Mouse (Mus musculus) forebrain, embryonic 13.5 days (tissue): ENCODE data around the gene Osbpl10. TPM values are rescaled to one million over a fixed set of nuclear protein-coding genes. Genes with fewer than 3 reads are reported as not detected.
A peak's percentile ranks its signal among the peaks of the same experiment; 100 is the strongest.

Source experiments
- ATAC-seq: fragments of 200-750 bp; cut with Nextera tagmentation; 2 replicates; pipeline ENCODE4 v1.8.0; 2017
- H3K27ac ChIP-seq: fragments of 300-500 bp; sonication (generic); 2 replicates; pipeline ENCODE4 v1.5.1; 2015; ENCODE audit warnings: inconsistent platforms, mild to moderate bottlenecking, moderate library complexity
- H3K27me3 ChIP-seq: fragments of 300-500 bp; sonication (generic); 2 replicates; pipeline ENCODE4 v1.6.1; 2015; ENCODE audit warnings: mild to moderate bottlenecking, inconsistent platforms
- H3K36me3 ChIP-seq: fragments of 300-500 bp; sonication (generic); 2 replicates; pipeline ENCODE4 v1.6.1; 2015; ENCODE audit warnings: mild to moderate bottlenecking, inconsistent platforms; ENCODE audit not compliant: poor library complexity, severe bottlenecking
- H3K4me1 ChIP-seq: fragments of 300-500 bp; sonication (generic); 2 replicates; pipeline ENCODE4 v1.6.1; 2015; ENCODE audit warnings: inconsistent platforms
- H3K4me2 ChIP-seq: fragments of 300-500 bp; sonication (generic); 2 replicates; pipeline ENCODE4 v1.6.1; 2015; ENCODE audit warnings: inconsistent platforms, mild to moderate bottlenecking, moderate library complexity
- H3K4me3 ChIP-seq: fragments of 300-500 bp; sonication (generic); 2 replicates; pipeline ENCODE4 v1.5.1; 2015; ENCODE audit warnings: mild to moderate bottlenecking, inconsistent platforms
- H3K9ac ChIP-seq: fragments of 300-500 bp; sonication (generic); 2 replicates; pipeline ENCODE4 v1.6.1; 2015; ENCODE audit warnings: mild to moderate bottlenecking, inconsistent platforms
- H3K9me3 ChIP-seq: fragments of 300-500 bp; sonication (generic); replicated peaks from 2 replicates; pipeline ENCODE4 v1.6.1; 2016; ENCODE audit warnings: inconsistent platforms
- WGBS: fragments of 180-500 bp; shearing (Covaris S2); methylation state at CpG from one replicate; pipeline ENCODE4 v1.1.7; 2015; 5-methylcytosine and 5-hydroxymethylcytosine counted together
- polyA plus RNA-seq: library from polyadenylated mRNA; unstranded; fragments of >200 nt; fragmentation: Nextera tagmentation; extraction: Ambion mirVana; gene quantifications from 2 replicates; pipeline ENCODE4 v1.2.1, GENCODE M21; 2015

Osbpl10 gene
- polyA plus RNA-seq, 1 experiment from 2014 or later, result 0.92 TPM

DNA sequence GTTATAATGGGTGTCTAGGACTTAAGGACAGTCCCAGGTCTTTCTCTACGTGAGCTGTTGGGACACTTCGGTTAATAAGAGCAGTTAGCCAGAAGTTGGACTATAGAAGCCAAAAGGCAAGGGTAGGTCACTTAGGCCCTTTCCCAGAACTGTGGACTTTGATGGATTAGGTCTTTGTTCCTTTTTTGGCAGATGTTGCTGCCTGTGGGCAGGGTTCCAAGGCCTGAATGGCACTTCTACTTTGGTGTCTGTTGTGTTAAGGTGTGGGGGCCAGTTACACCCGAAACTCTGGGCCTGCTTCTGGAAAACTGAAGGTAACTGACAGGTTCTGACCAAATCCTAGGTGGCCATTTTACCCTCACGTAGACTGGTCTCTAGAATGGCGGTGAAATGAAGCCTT, 141.9 kb downstream of the Osbpl10 start:
- no peak overlapping the region for H3K27ac ChIP-seq
- H3K27me3 ChIP-seq, result no peaks in the 10 kb centered on the region
- WGBS, result 71% methylated on average over 5 of the region's 5 CpGs
- H3K9ac ChIP-seq, result no peak overlapping the region
- H3K4me1 ChIP-seq, result peaks cover 14% of the 10 kb centered on the region
- H3K9me3 ChIP-seq, result no peaks in the 10 kb centered on the region
- no peaks in the 10 kb centered on the region for H3K36me3 ChIP-seq
- ATAC-seq, result peak; percentile 36; the same call in 1 of the 2 replicates
- no peak overlapping the region for H3K4me3 ChIP-seq
- H3K4me2 ChIP-seq, result no peak overlapping the region

DNA sequence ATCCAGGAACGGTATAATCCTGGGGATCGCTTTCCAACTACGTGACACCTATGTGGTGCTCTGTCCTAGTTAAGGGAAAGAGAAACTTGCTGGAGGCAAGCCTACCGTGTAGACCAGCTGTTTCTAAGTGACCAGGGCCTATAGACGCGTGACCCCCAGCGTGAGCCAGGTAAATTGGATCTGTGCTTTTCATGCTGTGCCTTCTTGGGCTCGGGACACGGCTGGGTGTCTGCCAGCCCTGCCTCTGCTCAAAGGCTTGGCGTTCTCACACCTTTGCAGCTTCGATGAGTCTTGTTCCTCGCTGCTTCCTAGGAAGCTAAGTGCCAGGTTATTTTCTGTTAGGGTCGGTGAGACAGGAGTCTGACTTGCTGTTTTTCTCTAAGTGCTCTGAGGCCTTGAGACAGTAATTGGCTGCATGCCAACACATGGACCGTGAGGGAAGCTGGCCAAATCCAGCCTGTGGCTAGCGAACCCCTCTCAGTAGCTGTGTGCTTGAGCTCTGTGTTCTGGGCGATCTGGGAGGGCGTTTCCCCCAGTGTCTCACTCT, 142.4 kb downstream of the Osbpl10 start:
- no peaks in the 10 kb centered on the region for H3K9me3 ChIP-seq
- WGBS, result 55% methylated on average over 17 of the region's 17 CpGs
- H3K36me3 ChIP-seq, result no peaks in the 10 kb centered on the region
- H3K27ac ChIP-seq, result peak overlapping the region; percentile 26; the same call in 1 of the 2 replicates
- no peak overlapping the region for H3K9ac ChIP-seq
- peaks cover 14% of the 10 kb centered on the region for H3K4me1 ChIP-seq
- peak overlapping the region; percentile 10; the same call in 1 of the 2 replicates for H3K4me2 ChIP-seq
- no peaks in the 10 kb centered on the region for H3K27me3 ChIP-seq
- no peak overlapping the region for H3K4me3 ChIP-seq
- ATAC-seq, result peak; percentile 74

DNA sequence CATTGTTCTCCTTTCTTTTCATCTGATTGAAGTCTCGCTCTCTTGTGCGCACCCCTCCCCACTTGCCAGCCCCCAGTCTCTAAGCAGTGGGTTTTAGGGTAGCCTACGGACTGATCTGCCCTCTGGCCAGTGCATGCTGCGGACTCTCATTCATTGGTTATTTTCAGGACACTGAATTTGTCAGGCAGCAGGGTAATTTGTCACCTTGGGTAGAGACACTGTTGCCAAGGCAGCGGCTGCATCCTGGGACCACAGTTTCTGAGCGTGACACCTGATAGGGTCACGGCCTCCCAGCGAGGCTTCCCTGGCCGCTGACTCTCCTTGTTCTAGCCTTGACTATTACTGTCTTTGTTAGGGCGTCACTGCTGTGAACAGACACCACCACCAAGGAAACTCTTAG, 149.0 kb downstream of the Osbpl10 start:
- peaks cover 7% of the 10 kb centered on the region; the same call in 1 of the 2 replicates for H3K4me1 ChIP-seq
- H3K9ac ChIP-seq, result no peak overlapping the region
- H3K27ac ChIP-seq, result no peak overlapping the region
- WGBS, result 32% methylated on average over 10 of the region's 10 CpGs
- ATAC-seq, result no peak
- H3K36me3 ChIP-seq, result no peaks in the 10 kb centered on the region
- no peak overlapping the region for H3K4me2 ChIP-seq
- H3K27me3 ChIP-seq, result no peaks in the 10 kb centered on the region
- no peak overlapping the region for H3K4me3 ChIP-seq
- no peaks in the 10 kb centered on the region for H3K9me3 ChIP-seq

DNA sequence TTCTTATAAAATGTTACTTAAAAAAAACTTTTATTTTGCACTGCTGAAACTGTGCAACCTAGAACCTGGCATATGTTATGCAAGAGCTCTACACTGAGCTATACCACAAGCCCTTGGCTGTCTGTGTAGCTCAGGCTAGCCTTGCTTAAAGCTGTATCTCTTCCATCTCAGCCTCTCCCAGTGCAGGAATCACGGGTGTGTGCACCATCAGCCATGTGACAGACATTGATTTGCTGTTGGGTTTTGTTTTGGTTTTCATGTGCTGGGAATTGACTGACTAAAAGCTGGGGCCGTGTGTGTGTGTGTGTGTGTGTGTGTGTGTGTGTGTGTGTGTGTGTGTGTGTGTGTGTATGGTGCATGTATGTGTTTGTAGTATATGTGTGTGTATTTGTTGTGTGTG, 155.6 kb downstream of the Osbpl10 start:
- WGBS, result 72% methylated on average over 2 of the region's 2 CpGs
- no peak for ATAC-seq
- Histone ChIP-seq H3K4me3 (no peak overlapping the region), H3K9ac (no peak overlapping the region), H3K4me1 (peaks cover 5% of the 10 kb centered on the region; the same call in 1 of the 2 replicates), H3K36me3 (no peaks in the 10 kb centered on the region), H3K9me3 (no peaks in the 10 kb centered on the region), H3K4me2 (no peak overlapping the region), H3K27ac (no peak overlapping the region), H3K27me3 (no peaks in the 10 kb centered on the region)

DNA sequence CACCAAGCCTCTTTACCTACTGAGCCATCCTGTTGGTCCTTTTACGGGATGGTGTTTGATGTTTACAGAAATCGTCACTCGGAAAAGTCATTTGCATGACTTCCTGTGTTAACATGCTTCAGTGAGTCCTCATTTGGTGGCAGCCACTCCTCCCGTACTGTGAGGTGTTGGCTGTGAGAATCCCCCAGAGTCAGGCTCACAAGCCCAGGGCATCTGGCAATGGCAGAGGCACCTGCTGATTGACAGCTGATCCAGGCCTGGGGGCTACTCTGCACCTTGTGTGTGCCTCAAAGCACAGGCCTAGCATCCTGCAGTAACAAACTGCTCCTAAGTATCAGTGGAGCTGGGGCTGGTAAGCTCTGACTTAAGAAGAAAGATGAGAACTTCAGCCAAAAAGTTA, 156.4 kb downstream of the Osbpl10 start:
- Histone ChIP-seq H3K4me3 (no peak overlapping the region), H3K27me3 (no peaks in the 10 kb centered on the region), H3K9me3 (no peaks in the 10 kb centered on the region), H3K27ac (no peak overlapping the region), H3K4me1 (peaks cover 5% of the 10 kb centered on the region; the same call in 1 of the 2 replicates), H3K4me2 (no peak overlapping the region), H3K9ac (no peak overlapping the region), H3K36me3 (no peaks in the 10 kb centered on the region)
- 55% methylated on average over 4 of the region's 4 CpGs for WGBS
- no peak for ATAC-seq

DNA sequence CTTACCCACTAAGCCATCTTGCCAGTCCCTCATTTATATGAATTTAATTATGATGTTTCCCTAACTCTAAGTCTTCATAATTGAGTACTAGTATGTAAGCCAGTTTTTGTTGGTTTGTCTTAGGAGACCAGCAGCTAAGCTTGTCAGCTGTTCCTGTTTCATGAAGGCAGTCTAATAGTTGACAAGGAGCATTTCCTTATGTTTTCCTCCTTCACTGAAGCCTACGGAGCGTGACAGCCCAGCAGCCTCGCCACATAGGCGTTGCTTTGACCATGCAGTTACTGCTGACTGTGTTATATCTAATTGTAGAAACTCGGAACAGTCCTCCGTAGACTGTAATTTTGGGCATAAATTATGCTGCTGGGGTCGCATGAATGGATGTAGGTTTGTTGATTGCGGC, 157.0 kb downstream of the Osbpl10 start:
- ATAC-seq, result no peak
- Histone ChIP-seq H3K36me3 (no peaks in the 10 kb centered on the region), H3K4me3 (no peak overlapping the region), H3K27me3 (no peaks in the 10 kb centered on the region), H3K27ac (no peak overlapping the region), H3K4me1 (peaks cover 5% of the 10 kb centered on the region; the same call in 1 of the 2 replicates), H3K9me3 (no peaks in the 10 kb centered on the region), H3K4me2 (no peak overlapping the region), H3K9ac (no peak overlapping the region)
- 84% methylated on average over 8 of the region's 8 CpGs for WGBS

DNA sequence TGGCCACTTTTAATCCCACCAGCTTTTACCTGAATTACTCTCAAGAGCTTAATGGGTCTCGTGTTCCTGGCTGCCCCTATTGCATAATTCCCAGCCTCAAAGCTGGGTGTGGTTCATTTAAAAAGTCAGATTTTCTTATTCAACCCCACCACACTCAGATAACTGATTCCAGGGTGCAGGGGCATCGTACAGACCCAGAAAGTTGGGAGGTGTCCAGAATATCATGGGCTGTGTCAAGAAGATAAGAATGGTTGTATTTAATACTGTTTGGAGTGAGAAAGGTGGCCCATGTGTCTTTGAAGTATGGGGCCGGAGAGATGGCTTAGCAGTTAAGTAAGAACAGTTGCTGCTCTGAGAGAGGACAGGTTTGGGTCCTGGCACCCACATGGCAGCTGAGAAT, 159.5 kb downstream of the Osbpl10 start:
- Histone ChIP-seq H3K4me3 (no peak overlapping the region), H3K9ac (no peak overlapping the region), H3K9me3 (no peaks in the 10 kb centered on the region), H3K27ac (no peak overlapping the region), H3K4me1 (peaks cover 5% of the 10 kb centered on the region; the same call in 1 of the 2 replicates), H3K4me2 (no peak overlapping the region), H3K27me3 (no peaks in the 10 kb centered on the region), H3K36me3 (no peaks in the 10 kb centered on the region)
- 70% methylated on average over 3 of the region's 3 CpGs for WGBS
- ATAC-seq, result no peak

DNA sequence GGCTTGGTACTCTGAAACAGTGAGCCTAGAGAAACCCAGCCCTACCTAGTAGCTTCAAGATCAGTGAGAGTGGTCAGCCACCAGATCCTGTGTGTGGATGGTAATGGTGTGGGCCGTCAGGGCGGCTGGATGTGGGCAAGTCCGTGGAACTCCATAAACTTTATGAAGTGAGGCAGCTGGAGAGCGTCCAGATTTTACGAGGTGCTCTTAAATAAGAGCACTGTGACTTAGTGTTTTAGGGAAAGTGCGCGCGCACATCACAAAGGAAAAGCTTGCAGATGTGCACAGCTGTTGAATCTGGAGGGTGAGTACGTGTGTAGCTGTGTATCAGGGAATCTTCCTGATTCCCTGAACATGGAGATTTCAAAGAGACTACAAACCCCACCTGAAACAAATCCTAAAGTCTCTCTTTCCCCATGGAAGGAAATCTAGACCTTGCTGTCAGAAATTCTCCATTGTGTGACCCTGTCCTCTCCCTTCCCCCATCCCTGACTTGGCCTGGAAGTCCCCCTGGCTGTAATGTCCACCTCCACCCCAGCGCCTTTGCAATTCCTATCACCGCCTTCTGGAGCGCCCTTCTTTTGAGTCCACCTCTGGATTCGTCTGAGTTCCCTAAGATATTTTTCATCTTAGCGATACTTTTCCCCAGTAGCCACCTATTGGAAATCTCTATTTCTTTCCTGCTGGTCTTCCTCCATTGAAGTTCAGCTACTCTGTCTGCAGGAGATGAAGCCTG, 161.4 kb downstream of the Osbpl10 start:
- H3K4me1 ChIP-seq, result peaks cover 3% of the 10 kb centered on the region; the same call in 1 of the 2 replicates
- ATAC-seq, result no peak
- no peak overlapping the region for H3K4me3 ChIP-seq
- no peak overlapping the region for H3K4me2 ChIP-seq
- H3K27me3 ChIP-seq, result no peaks in the 10 kb centered on the region
- no peaks in the 10 kb centered on the region for H3K9me3 ChIP-seq
- H3K36me3 ChIP-seq, result no peaks in the 10 kb centered on the region
- 85% methylated on average over 14 of the region's 14 CpGs for WGBS
- H3K9ac ChIP-seq, result no peak overlapping the region
- H3K27ac ChIP-seq, result no peak overlapping the region

DNA sequence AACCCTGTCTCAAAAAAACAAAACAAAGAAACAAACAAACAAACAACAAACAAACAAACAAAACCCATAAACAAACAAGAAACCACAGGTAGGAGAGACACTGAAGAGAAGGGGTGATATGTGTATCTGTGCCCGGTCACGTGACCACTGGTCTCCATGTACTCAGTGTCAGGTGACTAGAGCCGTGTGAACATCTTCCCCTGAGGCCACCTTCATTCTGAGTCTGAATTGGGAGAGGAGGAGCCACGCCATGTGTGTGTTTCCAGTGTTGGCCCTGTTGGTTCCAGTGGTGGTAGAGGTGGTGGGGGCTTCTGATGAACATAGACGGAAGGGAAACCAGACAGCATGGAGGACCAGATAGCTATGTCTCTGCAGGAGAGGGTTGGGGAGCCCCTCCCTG, 168.8 kb downstream of the Osbpl10 start:
- Histone ChIP-seq H3K4me2 (no peak overlapping the region), H3K27me3 (no peaks in the 10 kb centered on the region), H3K9ac (no peak overlapping the region), H3K4me3 (no peak overlapping the region), H3K4me1 (0 out of 2 replicates have a peak, but pooled peaks cover 4% of the 10 kb centered on the region), H3K27ac (no peak overlapping the region), H3K9me3 (peaks cover 15% of the 10 kb centered on the region), H3K36me3 (no peaks in the 10 kb centered on the region)
- ATAC-seq, result no peak
- WGBS, result 88% methylated on average over 5 of the region's 5 CpGs

DNA sequence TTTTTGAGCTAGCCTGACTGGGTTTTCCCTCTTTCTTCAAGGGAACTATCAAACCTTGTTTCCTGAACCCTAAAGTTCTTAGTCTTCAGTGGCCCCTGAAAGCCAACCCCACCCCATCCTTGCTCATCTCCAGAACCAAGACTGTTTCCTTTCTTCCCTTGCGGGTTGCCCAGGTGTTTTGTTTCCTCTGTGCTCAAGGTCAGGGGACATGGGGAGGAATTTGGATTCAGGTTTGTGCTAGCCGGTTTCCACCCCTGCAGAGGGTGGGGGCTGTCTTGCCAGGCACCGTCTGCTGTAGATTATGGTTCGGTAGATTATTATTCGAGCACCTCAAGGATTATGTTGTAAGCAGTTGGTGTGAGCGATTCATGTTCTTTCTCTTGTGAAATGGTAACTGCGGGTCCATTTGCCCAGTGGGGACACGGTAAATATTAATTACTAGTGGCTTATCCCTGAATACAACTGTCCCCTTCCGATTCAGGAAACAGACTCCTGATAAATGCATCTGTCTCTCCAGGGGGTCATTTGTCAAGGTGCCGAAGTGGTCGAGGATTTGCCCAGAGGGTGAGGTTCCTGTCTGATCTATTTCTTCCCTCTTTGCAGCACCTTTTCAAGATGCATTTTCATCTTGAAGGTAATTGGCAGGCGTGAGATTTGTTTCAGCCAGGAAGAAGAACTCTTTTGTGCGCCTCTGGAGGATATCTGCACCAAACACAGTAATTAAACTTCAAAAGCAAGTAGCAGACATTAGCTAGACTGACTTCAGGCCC, 169.4 kb downstream of the Osbpl10 start:
- Histone ChIP-seq H3K9me3 (peaks cover 18% of the 10 kb centered on the region), H3K27me3 (no peaks in the 10 kb centered on the region), H3K4me2 (no peak overlapping the region), H3K4me1 (0 out of 2 replicates have a peak, but pooled peaks cover 4% of the 10 kb centered on the region), H3K4me3 (no peak overlapping the region), H3K36me3 (no peaks in the 10 kb centered on the region), H3K9ac (no peak overlapping the region), H3K27ac (no peak overlapping the region)
- WGBS, result 79% methylated on average over 13 of the region's 13 CpGs
- no peak for ATAC-seq

DNA sequence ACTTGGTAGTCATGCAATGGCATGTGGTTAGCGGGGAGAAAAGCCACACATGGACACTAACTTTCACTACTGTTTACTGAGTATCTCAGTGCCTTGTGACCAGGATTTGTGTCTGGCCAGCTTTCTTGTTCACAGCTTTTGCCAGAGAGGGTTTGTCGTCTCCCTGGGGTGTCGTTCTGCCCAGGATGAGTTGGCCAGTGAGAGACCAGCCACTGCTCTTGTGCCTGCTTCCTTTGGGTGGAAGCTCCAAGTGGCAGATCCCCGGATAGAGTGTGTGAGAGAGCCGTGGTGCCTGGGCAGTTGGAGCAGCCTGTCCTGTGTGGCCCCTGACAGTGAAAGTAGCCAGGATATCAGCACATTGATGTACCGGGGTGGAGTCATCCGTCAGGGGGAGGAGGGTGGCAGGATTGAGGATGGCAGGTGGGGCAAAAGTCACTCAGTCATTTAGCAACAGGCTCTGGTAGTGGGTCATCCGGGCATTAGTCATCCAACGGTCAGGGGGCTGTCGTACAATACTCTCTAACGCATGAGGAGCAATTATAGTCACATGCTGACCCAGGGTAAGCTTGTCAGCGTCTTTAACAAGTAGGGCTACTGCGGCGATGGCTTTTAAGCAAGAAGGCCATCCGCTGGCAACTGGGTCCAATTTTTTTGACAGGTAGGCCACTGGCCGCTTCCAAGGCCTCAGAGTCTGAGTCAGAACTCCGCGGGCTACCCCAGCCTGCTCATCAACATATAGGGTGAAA, 170.8 kb downstream of the Osbpl10 start:
- H3K4me3 ChIP-seq, result no peak overlapping the region
- no peaks in the 10 kb centered on the region for H3K36me3 ChIP-seq
- no peaks in the 10 kb centered on the region for H3K27me3 ChIP-seq
- H3K9me3 ChIP-seq, result peaks cover 18% of the 10 kb centered on the region
- H3K9ac ChIP-seq, result no peak overlapping the region
- 0 out of 2 replicates have a peak, but pooled peaks cover 4% of the 10 kb centered on the region for H3K4me1 ChIP-seq
- H3K27ac ChIP-seq, result no peak overlapping the region
- 92% methylated on average over 18 of the region's 18 CpGs for WGBS
- no peak overlapping the region for H3K4me2 ChIP-seq
- no peak for ATAC-seq
